Mouse (Mus musculus): ENCODE data around the gene Sgsm1.

- TF ChIP-seq EP300 (IDR thresholded peaks at IDR 0.05) = no peak
- no peak for TF ChIP-seq CTCF (IDR thresholded peaks at IDR 0.05)
Measured at GRCm38 (mm10) chr5:113352636-113353035, 42.0 kb upstream of the Sgsm1 start.
